Mouse (Mus musculus) spleen, adult 2 months (tissue): ENCODE measurements at regions not wholly inside any gene's neighbourhood (a gene's known extent, or its start where the extent isn't known, plus 50 kb on each side); places are given as distances from the start of the nearest gene placed in this dataset.

Experiments used
- CTCF ChIP-seq: fragments of 200-500 bp; IDR thresholded peaks from 2 replicates; pipeline ENCODE4 v1.5.1; 2011; ENCODE audit warnings: mild to moderate bottlenecking, inconsistent platforms; ENCODE audit not compliant: insufficient read depth, insufficient read length, insufficient replicate concordance; ENCODE audit errors: extremely low read depth
- POLR2A ChIP-seq: fragments of 200-500 bp; IDR thresholded peaks from 2 replicates; pipeline ENCODE4 v1.6.1; 2011; ENCODE audit warnings: low read depth, low read length, inconsistent platforms

DNA sequence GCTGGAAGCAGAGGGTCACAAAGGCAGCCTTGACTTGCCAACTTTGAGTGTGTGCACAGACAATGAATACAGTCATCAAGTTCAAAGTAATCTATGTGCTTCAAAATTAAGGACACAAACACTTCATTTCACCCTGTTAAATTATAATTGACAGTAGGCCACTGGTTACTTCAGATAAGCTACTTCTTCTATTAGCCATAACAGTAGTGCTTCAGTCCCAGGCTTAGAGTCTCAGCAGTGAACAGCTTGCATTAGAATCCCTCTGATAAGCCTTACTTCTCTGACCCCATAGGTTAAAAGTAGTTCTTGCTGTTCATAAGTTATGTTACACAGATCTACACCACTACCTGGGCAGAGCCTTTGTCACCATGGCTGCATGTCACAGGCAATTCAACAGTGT lies 63.8 kb upstream of the Ngly1 start:
- TF ChIP-seq POLR2A (no peak), CTCF (no peak)
